Mouse (Mus musculus) heart, embryonic 14.5 days (tissue): ENCODE measurements around the gene Cwf19l2. TPM values are rescaled to one million over a fixed set of nuclear protein-coding genes. Genes with fewer than 3 reads are reported as not detected.
"Not testable (repeated sequence)": the region's sequence is repeated elsewhere in the genome, so short reads cannot be mapped to it uniquely, and the experiment has no call there.

Experiments used
- ATAC-seq: fragments of 200-750 bp; cut with Nextera tagmentation; 2 replicates; pipeline ENCODE4 v1.8.0; 2017; ENCODE audit warnings: low read depth, moderate TSS enrichment; ENCODE audit not compliant: insufficient number of reproducible peaks, insufficient read depth, low FRiP score
- H3K27ac ChIP-seq, 2 experiments: fragments of 200-500 bp in 1 of 2; fragments of 300-500 bp in 1 of 2; sonication (generic) in 1 of 2; replicated peaks in 1 of 2; 2 replicates each; pipeline ENCODE4 v1.5.1; 2012 to 2014; ENCODE audit warnings: low read depth in 2 of 2, low read length in 2 of 2, control low read depth in 1 of 2, mild to moderate bottlenecking in 1 of 2, mixed read lengths in 1 of 2; ENCODE audit not compliant: control insufficient read depth in 1 of 2, insufficient read depth in 1 of 2
- H3K27me3 ChIP-seq: fragments of 300-500 bp; sonication (generic); 2 replicates; pipeline ENCODE4 v1.6.1; 2014; ENCODE audit warnings: mild to moderate bottlenecking, low read length, control low read depth; ENCODE audit not compliant: control insufficient read depth, insufficient read depth
- H3K36me3 ChIP-seq: fragments of 300-500 bp; sonication (generic); 2 replicates; pipeline ENCODE4 v1.6.1; 2014; ENCODE audit warnings: mild to moderate bottlenecking, control low read depth, low read length, mixed read lengths; ENCODE audit not compliant: control insufficient read depth, insufficient read depth
- H3K4me1 ChIP-seq, 2 experiments: fragments of 200-500 bp in 1 of 2; fragments of 300-500 bp in 1 of 2; sonication (generic) in 1 of 2; 2 replicates each; pipeline ENCODE4 v1.6.1; 2012 to 2014; ENCODE audit warnings: low read length in 2 of 2, control low read depth in 1 of 2, mixed read lengths in 1 of 2; ENCODE audit not compliant: control insufficient read depth in 2 of 2, insufficient read depth in 2 of 2
- H3K4me2 ChIP-seq: fragments of 300-500 bp; sonication (generic); 2 replicates; pipeline ENCODE4 v1.6.1; 2014; ENCODE audit warnings: mild to moderate bottlenecking, low read length
- H3K4me3 ChIP-seq, 2 experiments: fragments of 200-500 bp in 1 of 2; fragments of 300-500 bp in 1 of 2; sonication (generic) in 1 of 2; 2 replicates each; pipeline ENCODE4 v1.5.1; 2012 to 2014; ENCODE audit warnings: low read length in 2 of 2, mild to moderate bottlenecking in 2 of 2, control low read depth in 1 of 2, low read depth in 1 of 2, moderate library complexity in 1 of 2; ENCODE audit not compliant: control insufficient read depth in 1 of 2, insufficient read depth in 1 of 2
- H3K9ac ChIP-seq: fragments of 300-500 bp; sonication (generic); 2 replicates; pipeline ENCODE4 v1.6.1; 2014; ENCODE audit warnings: mild to moderate bottlenecking, low read length
- H3K9me3 ChIP-seq: fragments of 300-500 bp; sonication (generic); 2 replicates; pipeline ENCODE4 v1.6.1; 2016; ENCODE audit warnings: low read length, control low read depth; ENCODE audit not compliant: control insufficient read depth
- WGBS: fragments of 180-500 bp; shearing (Covaris S2); extraction: QIAGEN DNeasy Blood & Tissue Kit; methylation state at CpG from one replicate; pipeline ENCODE4 v1.1.7; 2014; 5-methylcytosine and 5-hydroxymethylcytosine counted together
- polyA plus RNA-seq: library from polyadenylated mRNA; unstranded; fragments of >200 nt; fragmentation: Nextera tagmentation; extraction: Ambion mirVana; gene quantifications from 2 replicates; pipeline ENCODE4 v1.2.1, GENCODE M21; 2014

The Cwf19l2 gene
- 12.3 and 12.7 TPM in 2 replicates for polyA plus RNA-seq

- ATAC-seq, result peak; percentile 78
- peak within 1 kb of the TSS; percentile 83 for H3K9ac ChIP-seq
- no peaks in the 10 kb centered on the region for H3K27me3 ChIP-seq
- H3K36me3 ChIP-seq, result no peaks in the 10 kb centered on the region
- H3K4me3 ChIP-seq, result peak within 1 kb of the TSS; percentile 66 to 82
- H3K27ac ChIP-seq, result peak within 1 kb of the TSS; percentile 84
- no peaks in the 10 kb centered on the region for H3K9me3 ChIP-seq
- under 1% methylated on average over 28 of the region's 28 CpGs for whole genome bisulfite sequencing
- H3K4me2 ChIP-seq, result peak within 1 kb of the TSS; percentile 65
- no peaks in the 10 kb centered on the region for H3K4me1 ChIP-seq
These were observed at the start of gene Cwf19l2 for GRCm38 (mm10) chr9:3403251-3404208. Gene Cwf19l2 (plus strand): TSS chr9:3403592.

GRCm38 (mm10) chr9:3376323-3376722, 27.1 kb upstream of the Cwf19l2 start:
- not testable (repeated sequence) for H3K9me3 ChIP-seq, H3K27me3 ChIP-seq, H3K4me2 ChIP-seq, H3K4me3 ChIP-seq, H3K4me1 ChIP-seq, ATAC-seq, H3K27ac ChIP-seq, H3K9ac ChIP-seq
- H3K36me3 ChIP-seq, result peaks cover 13% of the 10 kb centered on the region
- 71% methylated on average over 1 of the region's 1 CpGs for WGBS

GRCm38 (mm10) chr9:3404372-3404771, 980 bp downstream of the Cwf19l2 start:
- Histone ChIP-seq H3K9ac (peak overlapping the region; percentile 83), H3K9me3 (no peaks in the 10 kb centered on the region), H3K27me3 (no peaks in the 10 kb centered on the region), H3K4me3 (peak overlapping the region; percentile 66 to 82), H3K36me3 (no peaks in the 10 kb centered on the region), H3K4me1 (no peaks in the 10 kb centered on the region), H3K4me2 (peak overlapping the region; percentile 65), H3K27ac (peak overlapping the region; percentile 84; a peak in 2 of 4 replicates)
- ATAC-seq, result no peak
- under 1% methylated on average over 13 of the region's 13 CpGs for WGBS

GRCm38 (mm10) chr9:3439555-3440300, 36.3 kb downstream of the Cwf19l2 start:
- not testable (repeated sequence) for ATAC-seq, H3K9me3 ChIP-seq, H3K4me3 ChIP-seq, H3K27ac ChIP-seq, H3K4me2 ChIP-seq, H3K27me3 ChIP-seq, H3K9ac ChIP-seq, H3K36me3 ChIP-seq, H3K4me1 ChIP-seq
- WGBS, result 83% methylated on average over 6 of the region's 6 CpGs

GRCm38 (mm10) chr9:3471897-3472296, 68.5 kb downstream of the Cwf19l2 start:
- Histone ChIP-seq H3K4me1 (no peaks in the 10 kb centered on the region), H3K9me3 (no peaks in the 10 kb centered on the region), H3K4me3 (no peak overlapping the region), H3K27ac (no peak overlapping the region), H3K9ac (no peak overlapping the region), H3K27me3 (no peaks in the 10 kb centered on the region), H3K4me2 (no peak overlapping the region), H3K36me3 (peaks cover 17% of the 10 kb centered on the region; the same call in 1 of the 2 replicates)
- no peak for ATAC-seq

- H3K4me2 ChIP-seq, result no peak overlapping the region
- no peak overlapping the region for H3K9ac ChIP-seq
- no peak overlapping the region for H3K4me3 ChIP-seq
- H3K9me3 ChIP-seq, result no peaks in the 10 kb centered on the region
- no peak for ATAC-seq
- WGBS, result 93% methylated on average over 1 of the region's 1 CpGs
- no peaks in the 10 kb centered on the region for H3K4me1 ChIP-seq
- H3K36me3 ChIP-seq, result no peaks in the 10 kb centered on the region
- H3K27me3 ChIP-seq, result no peaks in the 10 kb centered on the region
- no peak overlapping the region for H3K27ac ChIP-seq
These were observed 115.3 kb downstream of the Cwf19l2 start for GRCm38 (mm10) chr9:3518645-3519044.

- Histone ChIP-seq H3K4me2 (no peak overlapping the region), H3K36me3 (no peaks in the 10 kb centered on the region), H3K9ac (no peak overlapping the region), H3K27ac (no peak overlapping the region), H3K4me1 (no peaks in the 10 kb centered on the region), H3K4me3 (no peak overlapping the region), H3K9me3 (no peaks in the 10 kb centered on the region), H3K27me3 (no peaks in the 10 kb centered on the region)
- no peak for ATAC-seq
- WGBS, result 72% methylated on average over 1 of the region's 1 CpGs
These were observed 115.8 kb downstream of the Cwf19l2 start for GRCm38 (mm10) chr9:3519178-3519577.
